Mouse (Mus musculus): ENCODE results near the gene Rpp25l. TPM values are rescaled to one million over a fixed set of nuclear protein-coding genes. Genes with fewer than 3 reads are reported as not detected.

Gene Rpp25l
- polyA plus RNA-seq, 1 experiment from 2014 or later: 58.0 TPM

Other genes with a start within 250 kb of the Rpp25l start
- 5.1 and 5.5 TPM in 2 replicates for gene Kif24, start 248.6 kb downstream of the Rpp25l start, polyA plus RNA-seq (2015; fragmentation: Nextera tagmentation; extraction: Ambion mirVana)
- gene Nudt2, start 248.4 kb downstream of the Rpp25l start, polyA plus RNA-seq (2015; fragmentation: Nextera tagmentation; extraction: Ambion mirVana): 66.8 and 69.5 TPM in 2 replicates
- gene AI464131, start 210.5 kb downstream of the Rpp25l start, polyA plus RNA-seq (2015; fragmentation: Nextera tagmentation; extraction: Ambion mirVana): 2.8 and 3.1 TPM in 2 replicates
- gene 1110017D15Rik, start 196.2 kb downstream of the Rpp25l start, polyA plus RNA-seq (2015; fragmentation: Nextera tagmentation; extraction: Ambion mirVana): 9.4 and 15.7 TPM in 2 replicates
- 14.3 and 14.7 TPM in 2 replicates for gene Fam219a, start 144.0 kb downstream of the Rpp25l start, polyA plus RNA-seq (2015; fragmentation: Nextera tagmentation; extraction: Ambion mirVana)
- 2.0 TPM in 2 replicates for gene Dnaic1, start 143.8 kb downstream of the Rpp25l start, polyA plus RNA-seq (2015; fragmentation: Nextera tagmentation; extraction: Ambion mirVana)
- 58.3 and 66.4 TPM in 2 replicates for gene Enho, start 73.2 kb downstream of the Rpp25l start, polyA plus RNA-seq (2015; fragmentation: Nextera tagmentation; extraction: Ambion mirVana)
- gene Cntfr, start 16.4 kb downstream of the Rpp25l start, polyA plus RNA-seq (2015; fragmentation: Nextera tagmentation; extraction: Ambion mirVana): 15.8 and 16.6 TPM in 2 replicates
- 23.8 and 26.4 TPM in 2 replicates for gene Il11ra1, start 13.5 kb downstream of the Rpp25l start, polyA plus RNA-seq (2015; fragmentation: Nextera tagmentation; extraction: Ambion mirVana)
- 304 and 307 TPM in 2 replicates for gene Dctn3, start 9.6 kb upstream of the Rpp25l start, polyA plus RNA-seq (2015; fragmentation: Nextera tagmentation; extraction: Ambion mirVana)
- 0.13 and 0.18 TPM in 2 replicates for gene Arid3c, start 17.6 kb upstream of the Rpp25l start, polyA plus RNA-seq (2015; fragmentation: Nextera tagmentation; extraction: Ambion mirVana)
- gene Galt, start 41.7 kb upstream of the Rpp25l start, polyA plus RNA-seq (2015; fragmentation: Nextera tagmentation; extraction: Ambion mirVana): 22.7 and 23.5 TPM in 2 replicates
- gene Sigmar1, start 42.6 kb upstream of the Rpp25l start, polyA plus RNA-seq (2015; fragmentation: Nextera tagmentation; extraction: Ambion mirVana): 46.3 and 46.5 TPM in 2 replicates
- gene Ccl27a, start 60.7 kb upstream of the Rpp25l start, polyA plus RNA-seq (2015; fragmentation: Nextera tagmentation; extraction: Ambion mirVana): 213 and 219 TPM in 2 replicates
- not detected in 2 replicates for gene Gm21541, start 190.1 kb upstream of the Rpp25l start, polyA plus RNA-seq (2015; fragmentation: Nextera tagmentation; extraction: Ambion mirVana)
- 9.8 and 11.2 TPM in 2 replicates for gene Gm20878, start 228.0 kb upstream of the Rpp25l start, polyA plus RNA-seq (2015; fragmentation: Nextera tagmentation; extraction: Ambion mirVana)

Measured in forebrain, embryonic 15.5 days (tissue).